Mouse (Mus musculus) hindbrain, embryonic 13.5 days (tissue): ENCODE measurements at regions not wholly inside any gene's neighbourhood (a gene's known extent, or its start where the extent isn't known, plus 50 kb on each side); places are given as distances from the start of the nearest gene placed in this dataset.

ENCODE experiments used
- ATAC-seq: fragments of 200-750 bp; cut with Nextera tagmentation; 2 replicates; pipeline ENCODE4 v1.8.0; 2017; ENCODE audit warnings: moderate TSS enrichment; ENCODE audit not compliant: low FRiP score
- H3K27ac ChIP-seq: fragments of 300-500 bp; sonication (generic); 2 replicates; pipeline ENCODE4 v1.5.1; 2015; ENCODE audit warnings: inconsistent platforms, mild to moderate bottlenecking, moderate library complexity
- H3K27me3 ChIP-seq: fragments of 300-500 bp; sonication (generic); 2 replicates; pipeline ENCODE4 v1.6.1; 2015; ENCODE audit warnings: mild to moderate bottlenecking, inconsistent platforms
- H3K36me3 ChIP-seq: fragments of 300-500 bp; sonication (generic); 2 replicates; pipeline ENCODE4 v1.6.1; 2015; ENCODE audit warnings: mild to moderate bottlenecking, inconsistent platforms
- H3K4me1 ChIP-seq: fragments of 300-500 bp; sonication (generic); replicated peaks from 2 replicates; pipeline ENCODE4 v1.6.1; 2015; ENCODE audit warnings: inconsistent platforms
- H3K4me2 ChIP-seq: fragments of 300-500 bp; sonication (generic); 2 replicates; pipeline ENCODE4 v1.6.1; 2015; ENCODE audit warnings: inconsistent platforms, mild to moderate bottlenecking, moderate library complexity
- H3K4me3 ChIP-seq: fragments of 300-500 bp; sonication (generic); 2 replicates; pipeline ENCODE4 v1.5.1; 2015; ENCODE audit warnings: mild to moderate bottlenecking, inconsistent platforms
- H3K9ac ChIP-seq: fragments of 300-500 bp; sonication (generic); 2 replicates; pipeline ENCODE4 v1.6.1; 2015; ENCODE audit warnings: mild to moderate bottlenecking, inconsistent platforms
- H3K9me3 ChIP-seq: fragments of 300-500 bp; sonication (generic); 2 replicates; pipeline ENCODE4 v1.6.1; 2016; ENCODE audit warnings: inconsistent platforms
- WGBS: fragments of 180-500 bp; shearing (Covaris S2); methylation state at CpG from one replicate; pipeline ENCODE4 v1.1.7; 2015; 5-methylcytosine and 5-hydroxymethylcytosine counted together

GRCm38 (mm10) chr8:88883751-88884390 is 160.1 kb downstream of the Sall1 start:
- H3K36me3 ChIP-seq, result no peaks in the 10 kb centered on the region
- H3K4me2 ChIP-seq, result no peak overlapping the region
- H3K9me3 ChIP-seq, result no peaks in the 10 kb centered on the region
- WGBS, result 88% methylated on average over 15 of the region's 15 CpGs
- no peak overlapping the region for H3K9ac ChIP-seq
- no peak overlapping the region for H3K27ac ChIP-seq
- peaks cover 7% of the 10 kb centered on the region for H3K4me1 ChIP-seq
- H3K27me3 ChIP-seq, result no peaks in the 10 kb centered on the region
- ATAC-seq, result no peak
- no peak overlapping the region for H3K4me3 ChIP-seq

DNA sequence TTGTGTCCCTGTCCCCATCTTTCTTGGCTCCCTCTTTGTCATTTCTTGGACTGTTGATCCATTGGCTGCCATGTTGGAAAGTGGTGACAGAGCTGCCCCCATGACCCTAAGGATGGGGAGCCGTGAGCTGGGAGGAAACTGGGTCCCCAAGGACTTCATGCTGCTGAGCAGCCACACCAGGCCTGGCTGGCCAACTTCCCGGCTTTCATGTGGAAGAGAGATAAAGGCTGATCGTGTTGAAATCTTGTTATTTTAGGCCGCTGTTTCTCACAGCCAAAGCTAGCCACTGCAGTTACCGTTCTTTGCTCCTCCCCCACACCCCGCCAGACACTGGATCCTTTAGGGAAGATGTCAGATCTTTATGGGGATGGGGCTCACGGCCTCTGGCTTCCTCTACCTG is 164.1 kb downstream of the Sall1 start:
- H3K27me3 ChIP-seq, result 0 out of 2 replicates have a peak, but pooled peaks cover 5% of the 10 kb centered on the region
- no peak overlapping the region for H3K4me3 ChIP-seq
- H3K9me3 ChIP-seq, result no peaks in the 10 kb centered on the region
- H3K9ac ChIP-seq, result no peak overlapping the region
- no peak for ATAC-seq
- no peak overlapping the region for H3K27ac ChIP-seq
- WGBS, result 74% methylated on average over 7 of the region's 7 CpGs
- peaks cover 16% of the 10 kb centered on the region for H3K4me1 ChIP-seq
- no peak overlapping the region for H3K4me2 ChIP-seq
- H3K36me3 ChIP-seq, result no peaks in the 10 kb centered on the region

DNA sequence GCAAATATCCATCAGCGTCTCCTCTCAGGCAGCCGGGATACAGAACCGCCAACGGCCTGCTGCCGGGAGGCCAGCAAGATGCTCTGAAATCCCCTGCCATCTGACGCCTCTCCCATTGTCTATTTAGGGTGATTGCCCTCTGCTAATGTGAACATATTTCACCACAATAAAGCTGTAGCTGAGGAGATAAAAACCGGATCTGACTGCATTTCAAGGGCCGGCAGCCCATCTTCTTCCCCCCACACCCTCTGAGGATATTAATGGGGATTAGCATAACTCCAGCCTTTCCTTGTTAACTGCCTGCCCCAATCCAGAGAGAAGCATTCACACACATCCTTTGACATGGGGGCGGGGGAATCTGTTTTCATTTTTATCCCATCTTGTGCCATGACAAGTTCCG is 166.0 kb downstream of the Sall1 start:
- ATAC-seq, result no peak
- H3K9me3 ChIP-seq, result no peaks in the 10 kb centered on the region
- no peak overlapping the region for H3K9ac ChIP-seq
- peaks cover 16% of the 10 kb centered on the region for H3K4me1 ChIP-seq
- 0 out of 2 replicates have a peak, but pooled peaks cover 9% of the 10 kb centered on the region for H3K27me3 ChIP-seq
- H3K4me2 ChIP-seq, result no peak overlapping the region
- H3K27ac ChIP-seq, result peak overlapping the region; percentile 35; the same call in 1 of the 2 replicates
- no peak overlapping the region for H3K4me3 ChIP-seq
- no peaks in the 10 kb centered on the region for H3K36me3 ChIP-seq
- 36% methylated on average over 10 of the region's 10 CpGs for WGBS

DNA sequence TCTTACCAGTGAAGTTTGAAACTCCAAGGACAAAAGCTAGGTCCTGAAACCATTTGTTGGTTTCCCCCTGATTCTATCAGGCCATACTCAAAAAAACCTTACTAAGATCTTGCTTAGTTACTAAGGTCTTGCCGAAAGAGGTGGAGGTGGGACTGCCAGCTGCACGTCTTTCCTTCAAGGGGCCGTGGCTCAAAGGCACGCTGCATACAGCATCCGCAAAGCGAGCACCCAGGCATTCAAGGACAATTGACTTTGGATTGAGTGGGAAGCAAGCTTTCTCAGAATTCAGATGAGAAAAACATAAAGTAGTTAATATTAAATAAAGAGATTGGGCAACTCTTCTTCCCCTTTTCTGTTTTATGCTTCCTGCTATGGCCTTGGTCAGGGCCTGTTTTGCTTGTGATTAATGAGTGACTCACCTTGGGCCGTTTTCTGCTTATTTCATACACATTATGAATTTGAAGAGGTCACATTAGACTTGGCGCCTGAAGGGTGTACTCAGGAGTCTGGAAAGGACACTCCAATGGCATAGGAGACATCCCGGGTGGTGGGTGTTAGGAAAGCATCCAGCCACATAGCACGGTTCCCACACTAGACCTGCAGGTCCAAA is 166.1 kb downstream of the Cyld start:
- Histone ChIP-seq H3K4me1 (no peaks in the 10 kb centered on the region), H3K27me3 (peaks cover 4% of the 10 kb centered on the region; the same call in 1 of the 2 replicates), H3K4me2 (no peak overlapping the region), H3K27ac (no peak overlapping the region), H3K4me3 (no peak overlapping the region), H3K36me3 (no peaks in the 10 kb centered on the region), H3K9me3 (no peaks in the 10 kb centered on the region), H3K9ac (no peak overlapping the region)
- 93% methylated on average over 10 of the region's 10 CpGs for WGBS
- no peak for ATAC-seq

DNA sequence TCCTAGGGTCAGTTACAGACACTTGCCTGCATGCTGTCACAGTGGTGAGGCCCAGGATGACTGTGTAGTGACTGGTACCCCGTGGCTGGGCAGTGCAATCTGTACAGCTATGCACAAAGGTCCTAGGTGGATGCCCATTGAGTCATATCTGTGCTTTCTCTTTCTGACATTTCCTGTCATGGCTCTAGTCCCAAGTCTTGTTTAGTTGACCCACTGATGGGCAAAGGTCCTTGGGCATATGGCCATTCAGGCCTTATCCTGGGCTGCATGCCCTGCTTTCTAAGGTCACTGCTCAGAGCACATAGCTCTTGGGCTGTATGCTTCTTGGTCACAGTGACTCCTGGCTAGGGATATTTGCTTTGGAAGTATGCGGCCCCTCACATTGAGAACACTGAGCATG is 160.4 kb downstream of the Cyld start:
- H3K9ac ChIP-seq, result no peak overlapping the region
- no peak overlapping the region for H3K27ac ChIP-seq
- WGBS, result 91% methylated on average over 2 of the region's 2 CpGs
- no peak overlapping the region for H3K4me2 ChIP-seq
- H3K9me3 ChIP-seq, result no peaks in the 10 kb centered on the region
- no peaks in the 10 kb centered on the region for H3K36me3 ChIP-seq
- H3K4me1 ChIP-seq, result peaks cover 8% of the 10 kb centered on the region; the same call in 1 of the 2 replicates
- H3K27me3 ChIP-seq, result peaks cover 15% of the 10 kb centered on the region; the same call in 1 of the 2 replicates
- no peak for ATAC-seq
- H3K4me3 ChIP-seq, result no peak overlapping the region

DNA sequence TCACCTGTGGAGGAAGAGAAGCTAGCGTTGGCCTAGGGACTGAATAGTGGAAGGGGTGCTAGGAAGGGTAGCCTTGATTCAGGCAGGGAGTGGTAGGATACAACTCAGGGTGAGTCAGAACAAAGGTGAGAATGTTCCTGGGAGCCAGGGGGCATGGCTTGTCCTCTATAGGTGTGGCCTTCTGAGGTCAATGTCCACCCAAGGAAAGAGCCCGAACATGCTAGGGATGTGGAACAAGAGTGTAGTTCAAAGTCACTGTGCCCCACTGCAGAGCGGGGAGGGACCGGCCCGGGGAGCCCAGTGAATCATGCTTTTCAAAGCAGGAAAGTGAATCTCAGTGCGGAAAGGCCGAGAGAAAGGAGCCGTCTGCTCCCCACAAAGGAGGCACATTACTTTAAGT is 156.4 kb downstream of the Cyld start:
- no peak for ATAC-seq
- WGBS, result 93% methylated on average over 8 of the region's 8 CpGs
- H3K27ac ChIP-seq, result no peak overlapping the region

DNA sequence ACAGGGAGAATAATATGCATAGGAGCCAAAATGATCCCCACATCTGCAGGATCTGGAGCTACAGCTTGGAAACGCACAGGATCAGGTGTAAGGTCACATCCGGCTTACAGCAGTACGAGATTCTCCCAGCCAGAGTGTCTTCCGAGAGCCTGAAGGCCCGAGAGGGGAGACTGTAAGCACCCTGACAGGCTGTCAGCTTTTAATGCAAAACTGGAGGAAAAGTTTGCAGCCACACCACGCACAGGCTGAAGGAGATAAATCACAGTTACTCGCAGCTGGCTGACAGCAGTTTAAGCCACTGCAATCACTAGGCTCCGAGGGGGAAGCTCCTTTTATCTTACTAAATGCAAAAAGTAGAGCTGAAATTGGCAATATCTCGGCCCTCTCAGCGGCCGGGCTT is 149.1 kb downstream of the Cyld start:
- H3K36me3 ChIP-seq, result no peaks in the 10 kb centered on the region
- H3K4me3 ChIP-seq, result no peak overlapping the region
- H3K9ac ChIP-seq, result no peak overlapping the region; the same call in 1 of the 2 replicates
- no peak overlapping the region for H3K4me2 ChIP-seq
- peaks cover 13% of the 10 kb centered on the region for H3K4me1 ChIP-seq
- no peak overlapping the region; the same call in 1 of the 2 replicates for H3K27ac ChIP-seq
- peaks cover 8% of the 10 kb centered on the region; the same call in 1 of the 2 replicates for H3K27me3 ChIP-seq
- ATAC-seq, result no peak
- no peaks in the 10 kb centered on the region for H3K9me3 ChIP-seq
- WGBS, result 56% methylated on average over 11 of the region's 11 CpGs

More for the DNA sequence above, 156.4 kb downstream of the Cyld start:
- peaks cover 12% of the 10 kb centered on the region; the same call in 1 of the 2 replicates for H3K27me3 ChIP-seq
- H3K4me3 ChIP-seq, result no peak overlapping the region
- H3K4me2 ChIP-seq, result no peak overlapping the region
- no peaks in the 10 kb centered on the region for H3K9me3 ChIP-seq
- H3K9ac ChIP-seq, result no peak overlapping the region
- H3K36me3 ChIP-seq, result no peaks in the 10 kb centered on the region
- H3K4me1 ChIP-seq, result peaks cover 8% of the 10 kb centered on the region; the same call in 1 of the 2 replicates

GRCm38 (mm10) chr8:88844370-88844769 is 147.5 kb downstream of the Cyld start:
- 46% methylated on average over 5 of the region's 5 CpGs for WGBS
- Histone ChIP-seq H3K27me3 (peaks cover 10% of the 10 kb centered on the region; the same call in 1 of the 2 replicates), H3K9ac (no peak overlapping the region), H3K36me3 (no peaks in the 10 kb centered on the region), H3K4me3 (no peak overlapping the region), H3K9me3 (no peaks in the 10 kb centered on the region), H3K4me2 (no peak overlapping the region), H3K4me1 (peaks cover 13% of the 10 kb centered on the region), H3K27ac (no peak overlapping the region)
- 0 out of 2 replicates have a peak, but pooled peaks have one; percentile 43 for ATAC-seq

DNA sequence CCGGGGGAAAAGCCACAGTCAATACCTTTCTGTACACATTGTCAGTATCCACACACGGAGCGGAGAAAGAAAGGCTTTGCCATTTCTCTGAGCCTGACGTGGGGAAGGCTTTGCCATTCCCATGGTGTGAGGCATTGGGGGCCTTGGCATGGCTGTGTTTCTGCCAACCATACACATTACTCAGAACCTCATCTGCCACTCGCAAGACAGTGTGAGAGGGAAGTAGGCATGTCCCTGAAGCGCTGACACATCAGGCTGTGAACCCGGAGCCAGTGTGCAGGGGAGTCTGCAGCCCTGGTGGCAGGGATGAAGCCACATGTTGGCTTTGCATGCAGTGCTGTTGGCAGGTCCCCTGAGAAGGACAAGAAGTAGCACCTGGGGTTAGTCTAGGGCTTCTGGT is 145.6 kb downstream of the Cyld start:
- Histone ChIP-seq H3K9me3 (no peaks in the 10 kb centered on the region), H3K27me3 (peaks cover 25% of the 10 kb centered on the region), H3K9ac (no peak overlapping the region), H3K4me3 (no peak overlapping the region), H3K36me3 (no peaks in the 10 kb centered on the region), H3K4me2 (no peak overlapping the region), H3K27ac (no peak overlapping the region), H3K4me1 (peaks cover 13% of the 10 kb centered on the region)
- WGBS, result 85% methylated on average over 7 of the region's 7 CpGs
- no peak for ATAC-seq

DNA sequence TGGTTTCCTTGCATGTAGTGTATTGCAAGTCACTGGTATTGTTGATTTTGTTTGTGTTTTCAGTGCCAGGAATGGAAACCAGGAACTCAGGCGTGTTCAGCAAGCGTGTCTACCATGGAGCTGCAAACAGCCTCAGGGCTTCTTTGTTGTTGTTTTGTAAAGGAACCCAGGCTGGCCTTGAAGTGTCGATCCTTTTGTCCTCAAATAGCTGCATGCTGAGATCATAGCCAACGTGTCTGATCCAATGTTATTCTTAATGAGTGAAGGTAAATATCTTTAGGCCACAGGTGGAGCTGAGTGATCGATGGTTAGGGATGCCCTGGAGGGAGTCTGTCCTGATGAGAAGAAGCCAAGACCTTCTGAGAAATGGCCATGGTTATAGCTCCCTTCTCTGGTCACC is 143.3 kb downstream of the Cyld start:
- H3K4me3 ChIP-seq, result no peak overlapping the region
- no peak overlapping the region for H3K9ac ChIP-seq
- H3K9me3 ChIP-seq, result no peaks in the 10 kb centered on the region
- no peak for ATAC-seq
- no peak overlapping the region for H3K4me2 ChIP-seq
- WGBS, result 60% methylated on average over 5 of the region's 5 CpGs
- peaks cover 13% of the 10 kb centered on the region for H3K4me1 ChIP-seq
- H3K36me3 ChIP-seq, result no peaks in the 10 kb centered on the region
- peaks cover 32% of the 10 kb centered on the region for H3K27me3 ChIP-seq
- H3K27ac ChIP-seq, result no peak overlapping the region

- H3K4me2 ChIP-seq, result no peak overlapping the region
- ATAC-seq, result no peak
- no peak overlapping the region for H3K27ac ChIP-seq
- H3K9ac ChIP-seq, result no peak overlapping the region
- peaks cover 12% of the 10 kb centered on the region for H3K4me1 ChIP-seq
- H3K36me3 ChIP-seq, result no peaks in the 10 kb centered on the region
- no peaks in the 10 kb centered on the region for H3K9me3 ChIP-seq
- WGBS, result 42% methylated on average over 12 of the region's 12 CpGs
- no peak overlapping the region for H3K4me3 ChIP-seq
- peaks cover 29% of the 10 kb centered on the region for H3K27me3 ChIP-seq
These were observed 139.0 kb downstream of the Cyld start for GRCm38 (mm10) chr8:88835756-88836291.

- H3K36me3 ChIP-seq, result no peaks in the 10 kb centered on the region
- H3K4me3 ChIP-seq, result no peak overlapping the region
- H3K9me3 ChIP-seq, result no peaks in the 10 kb centered on the region
- WGBS, result 68% methylated on average over 5 of the region's 5 CpGs
- H3K4me2 ChIP-seq, result no peak overlapping the region
- ATAC-seq, result no peak
- H3K9ac ChIP-seq, result no peak overlapping the region
- 0 out of 2 replicates have a peak, but pooled peaks cover 2% of the 10 kb centered on the region for H3K27me3 ChIP-seq
- no peaks in the 10 kb centered on the region for H3K4me1 ChIP-seq
- H3K27ac ChIP-seq, result no peak overlapping the region
These were observed 129.0 kb downstream of the Cyld start for GRCm38 (mm10) chr8:88825816-88826215.
